Mouse (Mus musculus) cortical plate, adult 2 months (tissue): ENCODE data around the gene Med19.

ENCODE experiments used
- CTCF ChIP-seq: fragments of 200-500 bp; IDR thresholded peaks from 2 replicates; pipeline ENCODE4 v1.5.1; 2011; ENCODE audit warnings: mild to moderate bottlenecking, control low read depth, low read length; ENCODE audit not compliant: insufficient read depth; ENCODE audit errors: extremely low read depth
- POLR2A ChIP-seq: fragments of 200-500 bp; IDR thresholded peaks from 2 replicates; pipeline ENCODE4 v1.6.1; 2011; ENCODE audit warnings: mild to moderate bottlenecking, low read length, control low read depth; ENCODE audit not compliant: insufficient read depth; ENCODE audit errors: extremely low read depth

- no peak for TF ChIP-seq CTCF
- no peak for TF ChIP-seq POLR2A
Observed at GRCm38 (mm10) chr2:84721182-84721581, 43.0 kb downstream of the Med19 start.
